Mouse (Mus musculus) CH12.LX (cell line): ENCODE data around the gene Gm43302. TPM values are rescaled to one million over a fixed set of nuclear protein-coding genes. Genes with fewer than 3 reads are reported as not detected.
A peak's percentile ranks its signal among the peaks of the same experiment; 100 is the strongest.
"Not testable (repeated sequence)": the region's sequence is repeated elsewhere in the genome, so short reads cannot be mapped to it uniquely, and the experiment has no call there.

Source experiments
- DNase-seq: peaks from one replicate; pipeline ENCODE4 v3.0.0-alpha.2; 2013; ENCODE audit errors: extremely low read depth
- H3K27ac ChIP-seq: 2 replicates; pipeline ENCODE4 v1.5.1; 2012; ENCODE audit warnings: low read depth, mild to moderate bottlenecking, control low read depth, moderate library complexity; ENCODE audit not compliant: insufficient read depth
- H3K27me3 ChIP-seq: replicated peaks from 2 replicates; pipeline ENCODE3; 2012; ENCODE audit warnings: inconsistent platforms
- H3K36me3 ChIP-seq, 2 experiments: replicated peaks in 1 of 2; 2 replicates each; pipeline versions ENCODE3 to v1.6.1; 2012; ENCODE audit warnings: inconsistent platforms in 1 of 2, low read length in 1 of 2, mild to moderate bottlenecking in 1 of 2, mixed read lengths in 1 of 2, moderate library complexity in 1 of 2; ENCODE audit not compliant: control insufficient read depth in 1 of 2, insufficient read depth in 1 of 2
- H3K4me1 ChIP-seq, 2 experiments: 2 replicates each; pipeline ENCODE4 v1.6.1; 2012; ENCODE audit warnings: inconsistent platforms in 1 of 2, moderate library complexity in 1 of 2; ENCODE audit not compliant: insufficient read depth in 2 of 2, control insufficient read depth in 1 of 2
- H3K4me2 ChIP-seq: 2 replicates; pipeline ENCODE4 v1.6.1; 2012; ENCODE audit warnings: low read depth, mild to moderate bottlenecking, control low read depth; ENCODE audit not compliant: poor library complexity, insufficient read depth, severe bottlenecking
- H3K4me3 ChIP-seq, 3 experiments: fragments of 150-350 bp in 1 of 3; sonication (generic) in 1 of 3; replicated peaks in 1 of 3; 2 replicates each; pipeline versions ENCODE3 to v1.5.1; 2011 to 2012; ENCODE audit warnings: low read depth in 2 of 3, low read length in 2 of 3, mild to moderate bottlenecking in 2 of 3, moderate library complexity in 2 of 3, control low read depth in 1 of 3, improper control_type of control experiment in 1 of 3, inconsistent platforms in 1 of 3, mixed read lengths in 1 of 3; ENCODE audit not compliant: poor library complexity in 1 of 3
- H3K79me2 ChIP-seq: replicated peaks from 2 replicates; pipeline ENCODE4 v1.6.1; 2012; ENCODE audit warnings: mild to moderate bottlenecking, moderate library complexity; ENCODE audit not compliant: control insufficient read depth, poor library complexity, insufficient read depth, severe bottlenecking; ENCODE audit errors: extremely low read depth
- H3K9ac ChIP-seq: 2 replicates; pipeline ENCODE4 v1.6.1; 2012; ENCODE audit warnings: low read depth, mild to moderate bottlenecking, control low read depth, moderate library complexity; ENCODE audit not compliant: insufficient read depth
- H3K9me3 ChIP-seq: replicated peaks from 2 replicates; pipeline ENCODE3; 2012; ENCODE audit warnings: low read length, inconsistent platforms, mixed read lengths
- BHLHE40 ChIP-seq: IDR thresholded peaks from 2 replicates; pipeline ENCODE4 v1.6.1; 2011; ENCODE audit warnings: mild to moderate bottlenecking, low read depth, low read length, improper control_type of control experiment
- CHD2 ChIP-seq: IDR thresholded peaks from 2 replicates; pipeline ENCODE4 v1.6.1; 2011; ENCODE audit warnings: low read length, improper control_type of control experiment
- CTCF ChIP-seq, 2 experiments: IDR thresholded peaks in 1 of 2; conservative IDR thresholded peaks in 1 of 2; 2 replicates each; pipeline ENCODE4 v1.5.1; 2011 to 2012; ENCODE audit warnings: low read depth in 2 of 2, low read length in 2 of 2, improper control_type of control experiment in 1 of 2, inconsistent platforms in 1 of 2, mild to moderate bottlenecking in 1 of 2, moderate library complexity in 1 of 2
- ELF1 ChIP-seq: IDR thresholded peaks from 2 replicates; pipeline ENCODE4 v1.6.1; 2014; ENCODE audit warnings: low read depth, mild to moderate bottlenecking, inconsistent platforms, low read length, improper control_type of control experiment
- ETS1 ChIP-seq: conservative IDR thresholded peaks from 2 replicates; pipeline ENCODE4 v1.6.1; 2012; ENCODE audit warnings: low read depth, mild to moderate bottlenecking, inconsistent platforms, low read length, improper control_type of control experiment, moderate library complexity
- HCFC1 ChIP-seq: IDR thresholded peaks from 2 replicates; pipeline ENCODE4 v1.6.1; 2012; ENCODE audit warnings: low read depth, mild to moderate bottlenecking, inconsistent platforms, low read length, improper control_type of control experiment
- JUN ChIP-seq: IDR thresholded peaks from 2 replicates; pipeline ENCODE4 v1.6.1; 2011; ENCODE audit warnings: low read depth, mild to moderate bottlenecking, low read length, improper control_type of control experiment, moderate library complexity; ENCODE audit not compliant: insufficient read depth
- JUND ChIP-seq: conservative IDR thresholded peaks from 2 replicates; pipeline ENCODE4 v1.6.1; 2011; ENCODE audit warnings: low read depth, low read length, improper control_type of control experiment
- MAX ChIP-seq: IDR thresholded peaks from 2 replicates; pipeline ENCODE4 v1.6.1; 2011; ENCODE audit warnings: low read length, improper control_type of control experiment
- MXI1 ChIP-seq: IDR thresholded peaks from 2 replicates; pipeline ENCODE4 v1.6.1; 2011; ENCODE audit warnings: mild to moderate bottlenecking, low read depth, low read length, improper control_type of control experiment
- MYC ChIP-seq: IDR thresholded peaks from 2 replicates; pipeline ENCODE4 v1.6.1; 2011; ENCODE audit warnings: low read depth, mild to moderate bottlenecking, improper control_type of control experiment, low read length
- NRF1 ChIP-seq: IDR thresholded peaks from 2 replicates; pipeline ENCODE4 v1.6.1; 2014; ENCODE audit warnings: low read depth, mild to moderate bottlenecking, inconsistent platforms, low read length, improper control_type of control experiment, moderate library complexity
- RCOR1 ChIP-seq: conservative IDR thresholded peaks from 2 replicates; pipeline ENCODE4 v1.6.1; 2012; ENCODE audit warnings: low read depth, mild to moderate bottlenecking, inconsistent platforms, low read length, improper control_type of control experiment
- SIN3A ChIP-seq: IDR thresholded peaks from 2 replicates; pipeline ENCODE4 v1.6.1; 2012; ENCODE audit warnings: low read length, improper control_type of control experiment, inconsistent platforms
- SMC3 ChIP-seq: IDR thresholded peaks from 2 replicates; pipeline ENCODE4 v1.6.1; 2011; ENCODE audit warnings: low read depth, low read length, improper control_type of control experiment
- USF2 ChIP-seq: conservative IDR thresholded peaks from 2 replicates; pipeline ENCODE4 v1.6.1; 2011; ENCODE audit warnings: low read depth, low read length, improper control_type of control experiment
- ZC3H11A ChIP-seq: IDR thresholded peaks from 2 replicates; pipeline ENCODE4 v1.6.1; 2012; ENCODE audit warnings: low read depth, mild to moderate bottlenecking, inconsistent platforms, low read length, improper control_type of control experiment
- ZKSCAN1 ChIP-seq: IDR thresholded peaks from 2 replicates; pipeline ENCODE4 v1.6.1; 2012; ENCODE audit warnings: low read depth, inconsistent platforms, low read length, improper control_type of control experiment, borderline replicate concordance
- ZNF384 ChIP-seq: IDR thresholded peaks from 2 replicates; pipeline ENCODE4 v1.6.1; 2012; ENCODE audit warnings: low read depth, low read length, improper control_type of control experiment, inconsistent platforms
- dilution Hi-C: fragments of 300-500 bp; cut with MboI; formaldehyde crosslinking; loops from 2 replicates; pipeline ENCODE4 v1.14.3; 2020; ENCODE audit warnings: low sequenced_read_pairs; ENCODE audit not compliant: extremely low pct_unique_long_range_greater_than_20kb, extremely low pct_ligation_motif_present
- in situ Hi-C: fragments of 300-500 bp; cut with MboI; formaldehyde crosslinking; loops from 3 replicates; pipeline ENCODE4 v1.14.3; 2019; ENCODE audit warnings: low sequenced_read_pairs, low pct_ligation_motif_present, low pct_unique_long_range_greater_than_20kb, mixed read lengths
- polyA plus RNA-seq: library from polyadenylated mRNA; unstranded; fragments of >175 nt; gene quantifications from 2 replicates; pipeline ENCODE4 v1.2.1, GENCODE M21; 2012; ENCODE audit warnings: low read depth; ENCODE audit not compliant: insufficient read length
- total RNA-seq, 2 experiments: library from RNA; depleted of rRNA; stranded (reverse); fragments of 300-350 nt in 1 of 2; fragments of >200 nt in 1 of 2; gene quantifications; 2 replicates each; pipeline ENCODE4 v1.2.3; 2012 to 2014

Gm43302 gene
- total and polyA plus RNA-seq, 3 experiments, result 0.21 to 0.93 (median 0.44) TPM

DNA sequence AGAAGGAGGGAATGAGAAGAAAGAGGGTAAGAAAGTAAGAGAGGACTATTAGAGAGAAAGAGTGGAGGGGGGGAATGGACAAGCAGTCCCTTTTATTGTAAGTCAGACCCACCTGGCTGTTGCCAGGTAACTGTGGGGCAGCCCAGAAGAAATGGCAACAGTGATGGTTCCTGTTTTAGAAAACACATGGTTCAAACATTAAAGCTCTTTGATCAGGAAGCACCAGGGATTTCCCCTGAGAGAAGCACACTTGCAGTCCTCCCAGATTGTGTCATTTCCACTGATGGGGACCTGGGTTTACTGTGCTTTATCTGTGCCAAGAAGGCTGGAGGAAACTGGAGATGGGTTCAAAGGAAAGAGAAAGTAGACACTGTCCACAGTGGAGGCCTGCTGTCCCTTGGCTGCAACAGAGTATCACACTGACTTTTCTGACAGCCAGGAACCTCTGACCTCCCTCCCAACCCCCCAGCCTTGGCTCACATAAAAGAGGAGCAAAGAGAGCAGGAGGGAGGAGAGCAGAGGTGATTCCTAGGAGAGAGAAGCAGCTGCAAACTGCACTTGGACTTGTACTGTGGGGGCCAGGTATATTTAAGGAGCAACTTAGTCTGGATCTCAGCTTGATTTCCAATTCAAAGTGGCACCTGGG, 95.5 kb downstream of the Gm43302 start:
- dilution Hi-C loops, in situ Hi-C loops, H3K27me3 ChIP-seq, H3K9ac ChIP-seq, H3K4me2 ChIP-seq, H3K4me3 ChIP-seq, H3K9me3 ChIP-seq, H3K79me2 ChIP-seq, H3K36me3 ChIP-seq, H3K27ac ChIP-seq: not testable (repeated sequence)
- peak; percentile 19 for DNase-seq
- H3K4me1 ChIP-seq, result peaks cover 6 to 15% of the 10 kb centered on the region in 2 experiments; a peak in 3 of 4 replicates

DNA sequence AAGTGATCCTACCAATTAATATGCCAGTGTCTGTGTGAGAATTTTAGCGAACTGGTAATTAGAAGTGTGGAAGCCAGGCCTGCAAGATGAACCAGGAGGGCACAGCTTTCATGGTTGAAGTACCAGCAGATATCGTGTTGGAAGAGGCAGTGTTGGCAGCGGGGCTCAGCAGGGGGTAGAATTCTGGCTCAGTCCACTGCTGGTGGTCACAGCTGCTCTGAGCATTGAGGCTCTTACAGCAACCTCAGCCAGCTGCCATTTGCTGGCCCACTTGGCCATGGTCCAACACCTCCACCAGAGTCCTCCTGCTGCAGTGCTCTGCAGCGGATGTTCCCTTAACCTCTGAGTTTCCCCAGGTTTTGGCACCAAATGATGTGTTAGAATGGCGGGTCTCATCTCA, 97.2 kb downstream of the Gm43302 start:
- H3K27me3 ChIP-seq, in situ Hi-C loops, dilution Hi-C loops, H3K9me3 ChIP-seq, H3K4me3 ChIP-seq, H3K27ac ChIP-seq, H3K9ac ChIP-seq, H3K36me3 ChIP-seq, H3K4me2 ChIP-seq, DNase-seq, H3K79me2 ChIP-seq: not testable (repeated sequence)
- H3K4me1 ChIP-seq, result peaks cover 6 to 23% of the 10 kb centered on the region in 2 experiments; a peak in 3 of 4 replicates

DNA sequence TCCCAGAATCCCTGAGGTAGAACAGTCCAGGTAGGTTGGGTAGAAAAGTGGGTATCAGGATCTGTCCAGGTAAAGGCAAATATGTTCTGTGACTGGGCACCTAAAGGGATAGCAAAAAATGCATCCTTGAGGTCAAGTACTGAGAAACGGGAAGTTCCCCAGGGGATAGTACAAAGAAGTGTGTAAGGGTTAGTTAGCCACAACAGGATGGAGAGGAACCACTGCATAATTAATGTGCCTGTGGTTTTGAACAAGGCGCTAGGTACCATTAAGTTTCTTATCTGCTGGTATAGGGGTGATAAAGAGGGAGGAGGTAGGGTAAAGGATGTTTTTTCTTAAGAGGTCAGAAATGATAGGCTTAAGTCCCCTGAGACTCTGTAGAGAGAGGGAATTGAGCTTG, 101.0 kb downstream of the Gm43302 start:
- H3K36me3 ChIP-seq, in situ Hi-C loops, H3K9ac ChIP-seq, H3K27me3 ChIP-seq, H3K4me2 ChIP-seq, H3K79me2 ChIP-seq, DNase-seq, H3K4me3 ChIP-seq, H3K9me3 ChIP-seq, H3K27ac ChIP-seq, dilution Hi-C loops: not testable (repeated sequence)
- peaks cover 0 to 11% of the 10 kb centered on the region in 2 experiments; a peak in 2 of 4 replicates for H3K4me1 ChIP-seq

DNA sequence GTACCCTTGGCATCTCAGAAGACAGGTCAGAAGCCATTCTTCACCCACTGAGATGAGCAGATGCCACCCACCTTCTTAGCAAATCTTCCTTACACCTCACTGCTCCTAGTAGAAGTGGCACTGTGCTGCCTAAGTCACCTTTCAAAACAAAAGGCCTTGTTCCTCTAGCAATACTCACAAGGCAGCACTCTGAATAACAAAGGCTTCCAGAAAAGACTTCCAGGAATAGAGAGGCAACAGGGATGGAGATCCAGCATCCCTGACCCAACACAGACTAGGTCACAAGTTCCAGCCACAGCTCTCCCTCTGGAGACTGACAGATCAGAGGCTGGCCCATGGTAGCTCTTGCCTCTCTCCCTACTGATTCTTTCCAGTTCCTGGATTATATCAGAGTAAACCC, 112.0 kb downstream of the Gm43302 start:
- Histone ChIP-seq H3K4me2 (no peak overlapping the region), H3K27me3 (no peaks in the 10 kb centered on the region), H3K4me1 (no peaks in the 10 kb centered on the region), H3K27ac (no peak overlapping the region), H3K79me2 (no peaks in the 10 kb centered on the region), H3K9me3 (no peaks in the 10 kb centered on the region), H3K36me3 (no peaks in the 10 kb centered on the region), H3K4me3 (no peak overlapping the region), H3K9ac (no peak overlapping the region)
- DNase-seq, result no peak
- dilution Hi-C loops, result no loop called here
- in situ Hi-C loops, result no loop called here
- TF ChIP-seq HCFC1, result no peak
- no peak for TF ChIP-seq MYC
- no peak for TF ChIP-seq CHD2
- no peak for TF ChIP-seq RCOR1
- TF ChIP-seq MAX, result no peak
- TF ChIP-seq ZNF384, result no peak
- TF ChIP-seq NRF1, result no peak
- TF ChIP-seq ZKSCAN1, result no peak
- no peak for TF ChIP-seq USF2
- TF ChIP-seq ELF1, result no peak
- no peak for TF ChIP-seq JUN
- no peak for TF ChIP-seq SMC3
- TF ChIP-seq JUND, result no peak
- TF ChIP-seq SIN3A, result no peak
- TF ChIP-seq ZC3H11A, result no peak
- no peak for TF ChIP-seq BHLHE40
- no peak for TF ChIP-seq CTCF (conservative IDR thresholded peaks at IDR 0.05 in 1 of 2, IDR thresholded peaks at IDR 0.05 in 1 of 2; ENCODE audit: low read depth in 2 of 2, low read length in 2 of 2)
- TF ChIP-seq MXI1, result no peak
- TF ChIP-seq ETS1, result no peak
